In genomic region chr10:127188079-127188453, GRCm38 (mm10) we compare ENCODE assay signal across 8 mouse cellular contexts. TPM values are rescaled to one million over a fixed set of nuclear protein-coding genes. Genes with fewer than 3 reads are reported as not detected.
DNase-seq lines count a peak whose midpoint lies in the region; ATAC-seq and TF ChIP-seq lines count a peak whose summit lies in the region.

No protein-coding gene starts in this region.

- H3K9ac ChIP-seq in heart, embryonic 14.5 days (ENCODE audit: low read length), result peak overlapping the region; percentile 80
- peak overlapping the region; percentile 84 for H3K9ac ChIP-seq in hindbrain, embryonic 15.5 days
- peak overlapping the region; percentile 84 for H3K9ac ChIP-seq in midbrain, postnatal 0 days (replicated peaks; ENCODE audit: low read length, poor library complexity, severe bottlenecking)

- DNase-seq in heart, adult 18-20 months, result no peak
- DNase-seq in midbrain, postnatal 0 days (ENCODE audit: low spot score), result no peak
- no peak for DNase-seq in spleen, postnatal 36 days (ENCODE audit: low spot score in 2 of 2)
- DNase-seq in left cerebral cortex, postnatal 36 days (ENCODE audit: low spot score in 2 of 2), result no peak
- DNase-seq in urinary bladder, adult 2 months (ENCODE audit: low spot score), result no peak

- H3K4me3 ChIP-seq in heart, embryonic 14.5 days (ENCODE audit: control insufficient read depth in 1 of 2, insufficient read depth in 1 of 2, low read depth in 1 of 2, low read length in 2 of 2), result peak overlapping the region; percentile 60 to 66
- peak overlapping the region; percentile 74 for H3K4me3 ChIP-seq in brown adipose tissue, adult 24 weeks (ENCODE audit: insufficient read depth, low read depth, low read length)
- H3K4me3 ChIP-seq in hindbrain, embryonic 15.5 days, result peak overlapping the region; percentile 77
- H3K4me3 ChIP-seq in midbrain, postnatal 0 days (ENCODE audit: low read depth, low read length), result peak overlapping the region; percentile 66

- intact Hi-C loops in left cerebral cortex, postnatal 36 days (cut with DNase I), result no loop called here

- TF ChIP-seq CTCF in midbrain, postnatal 0 days (IDR thresholded peaks at IDR 0.05), result no peak

- no peak for ATAC-seq in heart, embryonic 14.5 days (ENCODE audit: insufficient number of reproducible peaks, insufficient read depth, low FRiP score, low read depth)
- no peak for ATAC-seq in hindbrain, embryonic 15.5 days (ENCODE audit: low FRiP score, low read depth)
- ATAC-seq in midbrain, postnatal 0 days (ENCODE audit: low FRiP score), result no peak

- H3K4me2 ChIP-seq in heart, embryonic 14.5 days (ENCODE audit: low read length), result peak overlapping the region; percentile 87
- H3K4me2 ChIP-seq in hindbrain, embryonic 15.5 days, result peak overlapping the region; percentile 98
- peak overlapping the region; percentile 98 for H3K4me2 ChIP-seq in midbrain, postnatal 0 days (ENCODE audit: low read depth, low read length, poor library complexity, severe bottlenecking)

- H3K27ac ChIP-seq in heart, embryonic 14.5 days (replicated peaks in 1 of 2; ENCODE audit: control insufficient read depth in 1 of 2, insufficient read depth in 1 of 2, low read depth in 2 of 2, low read length in 2 of 2), result peak overlapping the region in 1 of 2 experiments; percentile 61; a peak in 2 of 4 replicates
- no peak overlapping the region for H3K27ac ChIP-seq in brown adipose tissue, adult 24 weeks (replicated peaks; ENCODE audit: low read depth, low read length)
- peak overlapping the region; percentile 77 for H3K27ac ChIP-seq in hindbrain, embryonic 15.5 days (replicated peaks)
- no peak overlapping the region for H3K27ac ChIP-seq in midbrain, postnatal 0 days (ENCODE audit: low read depth, low read length)

- peaks cover 23% of the 10 kb centered on the region for H3K27me3 ChIP-seq in heart, embryonic 14.5 days (ENCODE audit: control insufficient read depth, insufficient read depth, low read length)
- no peaks in the 10 kb centered on the region for H3K27me3 ChIP-seq in hindbrain, embryonic 15.5 days
- no peaks in the 10 kb centered on the region for H3K27me3 ChIP-seq in midbrain, postnatal 0 days (ENCODE audit: insufficient read depth, low read length)

- no peaks in the 10 kb centered on the region for H3K9me3 ChIP-seq in heart, embryonic 14.5 days (ENCODE audit: control insufficient read depth, low read length)
- no peaks in the 10 kb centered on the region for H3K9me3 ChIP-seq in hindbrain, embryonic 15.5 days
- H3K9me3 ChIP-seq in midbrain, postnatal 0 days (ENCODE audit: low read length), result no peaks in the 10 kb centered on the region

- H3K36me3 ChIP-seq in heart, embryonic 14.5 days (ENCODE audit: control insufficient read depth, insufficient read depth, low read length), result peaks cover 28% of the 10 kb centered on the region
- peaks cover 21% of the 10 kb centered on the region for H3K36me3 ChIP-seq in hindbrain, embryonic 15.5 days
- peaks cover 19% of the 10 kb centered on the region for H3K36me3 ChIP-seq in midbrain, postnatal 0 days (ENCODE audit: insufficient read depth, low read length)

- WGBS in heart, embryonic 14.5 days, result under 1% methylated on average over 15 of the region's 21 CpGs
- WGBS in hindbrain, embryonic 15.5 days, result 2% methylated on average over 17 of the region's 21 CpGs
- 1% methylated on average over 17 of the region's 21 CpGs for WGBS in midbrain, postnatal 0 days

- H3K4me1 ChIP-seq in heart, embryonic 14.5 days (ENCODE audit: control insufficient read depth in 2 of 2, insufficient read depth in 2 of 2, low read length in 2 of 2), result peaks cover 0 to 18% of the 10 kb centered on the region in 2 experiments; a peak in 3 of 4 replicates
- no peaks in the 10 kb centered on the region; the same call in 1 of the 2 replicates for H3K4me1 ChIP-seq in brown adipose tissue, adult 24 weeks (ENCODE audit: control insufficient read depth, insufficient read depth, insufficient read length, low read length)
- peaks cover 51% of the 10 kb centered on the region for H3K4me1 ChIP-seq in hindbrain, embryonic 15.5 days (replicated peaks)
- peaks cover 3% of the 10 kb centered on the region; the same call in 1 of the 2 replicates for H3K4me1 ChIP-seq in midbrain, postnatal 0 days (ENCODE audit: insufficient read depth, low read length)

RNA-seq across cellular contexts. Expression of gene Arhgef25, which starts 1.8 kb away (rescaled TPM):
- polyA plus RNA-seq in heart, embryonic 14.5 days (2014; fragmentation: Nextera tagmentation; extraction: Ambion mirVana), result 18.2 and 22.8 TPM in 2 replicates
- total RNA-seq in heart, adult 18-20 months (2021), result 10 to 100 TPM in 1 of 2 experiments, 1 to 10 TPM in 1; 8.9 to 10.1 TPM
- polyA plus RNA-seq in brown adipose tissue, adult 24 weeks (2012; ENCODE audit: insufficient read depth, insufficient read length, missing spikeins), result 2.0 and 4.0 TPM in 2 replicates
- polyA plus RNA-seq in hindbrain, embryonic 15.5 days (2015; fragmentation: Nextera tagmentation; extraction: Ambion mirVana), result 27.3 and 30.3 TPM in 2 replicates
- 47.6 and 48.8 TPM in 2 replicates for total RNA-seq in midbrain, postnatal 0 days (2014; rRNA removed)
- polyA plus RNA-seq in midbrain, postnatal 0 days (2015; fragmentation: Nextera tagmentation; extraction: Ambion mirVana), result 13.5 and 15.4 TPM in 2 replicates
- total RNA-seq in left cerebral cortex, postnatal 36 days (2021), result 100 to 1,000 TPM; 173 to 176 TPM
- polyA plus RNA-seq in urinary bladder, adult 2 months (2012; rRNA removed), result 178 and 188 TPM in 2 replicates

RNA-seq across cellular contexts. Expression of gene Dtx3, which starts 7.5 kb away (rescaled TPM):
- 73.3 and 75.7 TPM in 2 replicates for polyA plus RNA-seq in heart, embryonic 14.5 days (2014; fragmentation: Nextera tagmentation; extraction: Ambion mirVana)
- 10 to 100 TPM; 18.1 to 21.2 TPM for total RNA-seq in heart, adult 18-20 months (2021)
- 5.0 and 5.8 TPM in 2 replicates for polyA plus RNA-seq in brown adipose tissue, adult 24 weeks (2012; ENCODE audit: insufficient read depth, insufficient read length, missing spikeins)
- 240 and 266 TPM in 2 replicates for polyA plus RNA-seq in hindbrain, embryonic 15.5 days (2015; fragmentation: Nextera tagmentation; extraction: Ambion mirVana)
- total RNA-seq in midbrain, postnatal 0 days (2014; rRNA removed), result 258 and 275 TPM in 2 replicates
- polyA plus RNA-seq in midbrain, postnatal 0 days (2015; fragmentation: Nextera tagmentation; extraction: Ambion mirVana), result 205 and 217 TPM in 2 replicates
- total RNA-seq in left cerebral cortex, postnatal 36 days (2021), result 100 to 1,000 TPM; 195 to 221 TPM
- polyA plus RNA-seq in urinary bladder, adult 2 months (2012; rRNA removed), result 193 and 272 TPM in 2 replicates

RNA-seq across cellular contexts. Expression of gene Slc26a10, which starts 7.6 kb away (rescaled TPM):
- polyA plus RNA-seq in heart, embryonic 14.5 days (2014; fragmentation: Nextera tagmentation; extraction: Ambion mirVana), result 17.4 and 19.3 TPM in 2 replicates
- 1 to 10 TPM; 8.0 to 9.2 TPM for total RNA-seq in heart, adult 18-20 months (2021)
- 1.0 and 4.8 TPM in 2 replicates for polyA plus RNA-seq in brown adipose tissue, adult 24 weeks (2012; ENCODE audit: insufficient read depth, insufficient read length, missing spikeins)
- 0.91 and 1.0 TPM in 2 replicates for polyA plus RNA-seq in hindbrain, embryonic 15.5 days (2015; fragmentation: Nextera tagmentation; extraction: Ambion mirVana)
- 0.05 TPM in 2 replicates for total RNA-seq in midbrain, postnatal 0 days (2014; rRNA removed)
- polyA plus RNA-seq in midbrain, postnatal 0 days (2015; fragmentation: Nextera tagmentation; extraction: Ambion mirVana), result 0.80 TPM in 2 replicates
- 1 to 10 TPM; 1.8 to 4.4 TPM for total RNA-seq in left cerebral cortex, postnatal 36 days (2021)
- 0.72 and 1.5 TPM in 2 replicates for polyA plus RNA-seq in urinary bladder, adult 2 months (2012; rRNA removed)

RNA-seq across cellular contexts. Expression of gene B4galnt1, which starts 23.0 kb away (rescaled TPM):
- polyA plus RNA-seq in heart, embryonic 14.5 days (2014; fragmentation: Nextera tagmentation; extraction: Ambion mirVana), result 1.5 and 2.0 TPM in 2 replicates
- total RNA-seq in heart, adult 18-20 months (2021), result 1 to 10 TPM; 1.8 to 7.9 TPM
- 0.95 and 1.8 TPM in 2 replicates for polyA plus RNA-seq in brown adipose tissue, adult 24 weeks (2012; ENCODE audit: insufficient read depth, insufficient read length, missing spikeins)
- polyA plus RNA-seq in hindbrain, embryonic 15.5 days (2015; fragmentation: Nextera tagmentation; extraction: Ambion mirVana), result 54.0 and 74.6 TPM in 2 replicates
- total RNA-seq in midbrain, postnatal 0 days (2014; rRNA removed), result 126 and 134 TPM in 2 replicates
- 86.8 and 88.6 TPM in 2 replicates for polyA plus RNA-seq in midbrain, postnatal 0 days (2015; fragmentation: Nextera tagmentation; extraction: Ambion mirVana)
- 100 to 1,000 TPM; 116 to 122 TPM for total RNA-seq in left cerebral cortex, postnatal 36 days (2021)
- 6.2 and 7.9 TPM in 2 replicates for polyA plus RNA-seq in urinary bladder, adult 2 months (2012; rRNA removed)

RNA-seq across cellular contexts. Expression of gene Pip4k2c, which starts 23.3 kb away (rescaled TPM):
- 17.6 and 22.8 TPM in 2 replicates for polyA plus RNA-seq in heart, embryonic 14.5 days (2014; fragmentation: Nextera tagmentation; extraction: Ambion mirVana)
- 10 to 100 TPM; 30.3 to 30.8 TPM for total RNA-seq in heart, adult 18-20 months (2021)
- polyA plus RNA-seq in brown adipose tissue, adult 24 weeks (2012; ENCODE audit: insufficient read depth, insufficient read length, missing spikeins), result 15.4 and 18.5 TPM in 2 replicates
- polyA plus RNA-seq in hindbrain, embryonic 15.5 days (2015; fragmentation: Nextera tagmentation; extraction: Ambion mirVana), result 19.1 and 19.6 TPM in 2 replicates
- 17.0 and 18.3 TPM in 2 replicates for total RNA-seq in midbrain, postnatal 0 days (2014; rRNA removed)
- 14.5 and 15.1 TPM in 2 replicates for polyA plus RNA-seq in midbrain, postnatal 0 days (2015; fragmentation: Nextera tagmentation; extraction: Ambion mirVana)
- total RNA-seq in left cerebral cortex, postnatal 36 days (2021), result 100 to 1,000 TPM in 1 of 2 experiments, 10 to 100 TPM in 1; 94.6 to 106 TPM
- 47.7 and 48.4 TPM in 2 replicates for polyA plus RNA-seq in urinary bladder, adult 2 months (2012; rRNA removed)

Comparison
In these comparisons a context has a peak if more than half of its experiments do, and no peak if none do; other contexts are left out.
1. RNA of gene Dtx3, which starts 7.5 kb away (polyA plus RNA-seq): 193 to 272 TPM in urinary bladder, adult 2 months, 240 to 266 TPM in hindbrain, embryonic 15.5 days, 205 to 217 TPM in midbrain, postnatal 0 days and 73.3 to 75.7 TPM in heart, embryonic 14.5 days; 5.0 to 5.8 TPM in brown adipose tissue, adult 24 weeks; every median in the first group is over 10 times any median in the second.
2. Peak in every context shown above with its lines, with median percentiles within 50 percentile points of each other: H3K4me2 ChIP-seq, H3K4me3 ChIP-seq and H3K9ac ChIP-seq.